ENCODE assay signal across 10 mouse cellular contexts in genomic region chr3:85115959-85116543, GRCm38 (mm10).
A peak's percentile ranks its signal among the peaks of the same experiment; 100 is the strongest.
DNase-seq lines count a peak whose midpoint lies in the region; ATAC-seq and TF ChIP-seq lines count a peak whose summit lies in the region.
"Had no signal": no experiment of that assay in that cellular context is flagged by ENCODE, and none has a peak within 500 bp of the region (broad histone marks: within the 10 kb centered on the region; RNA-seq: fewer than 3 reads in every experiment).

No protein-coding gene starts in this region.

- no peak for TF ChIP-seq CTCF in heart, adult 2 months (IDR thresholded peaks at IDR 0.05)

- H3K4me1 ChIP-seq in heart, adult 2 months (ENCODE audit: control insufficient read depth, insufficient read depth, low read length) = peaks cover 2% of the 10 kb centered on the region; the same call in 1 of the 2 replicates
- H3K4me1 ChIP-seq in heart, embryonic 11.5 days (ENCODE audit: control insufficient read depth, insufficient read depth, low read length) = no peaks in the 10 kb centered on the region; the same call in 1 of the 2 replicates
- H3K4me1 ChIP-seq in hindbrain, embryonic 16.5 days (ENCODE audit: control insufficient read depth, insufficient read depth, low read depth, low read length) = no peaks in the 10 kb centered on the region
- H3K4me1 ChIP-seq in neural tube, embryonic 15.5 days = no peaks in the 10 kb centered on the region
- H3K4me1 ChIP-seq in limb, embryonic 10.5 days = no peaks in the 10 kb centered on the region; the same call in 1 of the 2 replicates

- H3K27me3 ChIP-seq in heart, adult 2 months (ENCODE audit: control insufficient read depth, insufficient read depth, low read length) = no peaks in the 10 kb centered on the region
- H3K27me3 ChIP-seq in heart, embryonic 11.5 days (ENCODE audit: control insufficient read depth, insufficient read depth, low read length) = no peaks in the 10 kb centered on the region
- H3K27me3 ChIP-seq in hindbrain, embryonic 16.5 days (replicated peaks; ENCODE audit: control insufficient read depth, insufficient read depth, low read length) = no peaks in the 10 kb centered on the region
- H3K27me3 ChIP-seq in neural tube, embryonic 15.5 days (replicated peaks) = no peaks in the 10 kb centered on the region
- H3K27me3 ChIP-seq in limb, embryonic 10.5 days (ENCODE audit: low read depth, poor library complexity, severe bottlenecking) = no peaks in the 10 kb centered on the region
- H3K27me3 ChIP-seq: CH12.LX had no signal

- no peak overlapping the region for H3K9ac ChIP-seq in heart, adult 2 months (ENCODE audit: low read depth, low read length)
- no peak overlapping the region for H3K9ac ChIP-seq in heart, embryonic 11.5 days (ENCODE audit: low read depth, low read length)
- H3K9ac ChIP-seq in hindbrain, embryonic 16.5 days (ENCODE audit: low read depth, low read length) = no peak overlapping the region
- H3K9ac ChIP-seq in neural tube, embryonic 15.5 days (replicated peaks) = no peak overlapping the region
- H3K9ac ChIP-seq: liver, embryonic 14.5 days had no signal

- 16% methylated on average over 7 of the region's 7 CpGs for WGBS in heart, adult 2 months
- WGBS in heart, embryonic 11.5 days (ENCODE audit: insufficient replicate concordance) = 45% methylated on average over 7 of the region's 7 CpGs
- 45% methylated on average over 7 of the region's 7 CpGs for WGBS in hindbrain, embryonic 16.5 days
- WGBS in neural tube, embryonic 15.5 days = 53% methylated on average over 7 of the region's 7 CpGs
- WGBS in limb, embryonic 10.5 days = 70% methylated on average over 7 of the region's 7 CpGs

- no peaks in the 10 kb centered on the region for H3K36me3 ChIP-seq in heart, adult 2 months (ENCODE audit: control insufficient read depth, insufficient read depth, low read length)
- no peaks in the 10 kb centered on the region for H3K36me3 ChIP-seq in heart, embryonic 11.5 days (ENCODE audit: control insufficient read depth, insufficient read depth, low read length)
- no peaks in the 10 kb centered on the region for H3K36me3 ChIP-seq in hindbrain, embryonic 16.5 days (ENCODE audit: control insufficient read depth, insufficient read depth, low read length)
- no peaks in the 10 kb centered on the region for H3K36me3 ChIP-seq in neural tube, embryonic 15.5 days
- no peaks in the 10 kb centered on the region for H3K36me3 ChIP-seq in limb, embryonic 10.5 days

- no peaks in the 10 kb centered on the region for H3K79me2 ChIP-seq in heart, adult 2 months (replicated peaks; ENCODE audit: control insufficient read depth, insufficient read depth, low read length)

- DNase-seq in heart, adult 2 months = peak; percentile 26 to 54
- peak; percentile 38 for DNase-seq in right cerebral cortex, adult 18-20 months
- DNase-seq in right cerebral cortex, postnatal 25 days = no peak
- DNase-seq in limb, embryonic 10.5 days (ENCODE audit: low spot score) = no peak
- DNase-seq in urinary bladder, postnatal 25 days (ENCODE audit: low spot score) = no peak

- ATAC-seq in heart, embryonic 11.5 days (replicated peaks; ENCODE audit: insufficient number of reproducible peaks, low FRiP score, low TSS enrichment) = no peak
- peak; percentile 96 for ATAC-seq in hindbrain, embryonic 16.5 days
- ATAC-seq in neural tube, embryonic 15.5 days (ENCODE audit: low FRiP score) = peak; percentile 88

- peak overlapping the region; percentile 34 for H3K27ac ChIP-seq in heart, adult 2 months
- no peak overlapping the region for H3K27ac ChIP-seq in heart, embryonic 11.5 days (ENCODE audit: low read depth, low read length)
- no peak overlapping the region for H3K27ac ChIP-seq in hindbrain, embryonic 16.5 days (ENCODE audit: low read depth, low read length)
- no peak overlapping the region for H3K27ac ChIP-seq in neural tube, embryonic 15.5 days (replicated peaks)
- no peak overlapping the region for H3K27ac ChIP-seq in limb, embryonic 10.5 days
- H3K27ac ChIP-seq: liver, embryonic 14.5 days had no signal

- H3K9me3 ChIP-seq in heart, embryonic 11.5 days (replicated peaks; ENCODE audit: control insufficient read depth, low read length) = no peaks in the 10 kb centered on the region
- no peaks in the 10 kb centered on the region for H3K9me3 ChIP-seq in hindbrain, embryonic 16.5 days (ENCODE audit: control insufficient read depth, low read length)
- H3K9me3 ChIP-seq in neural tube, embryonic 15.5 days (replicated peaks) = no peaks in the 10 kb centered on the region
- H3K9me3 ChIP-seq in limb, embryonic 10.5 days (replicated peaks) = no peaks in the 10 kb centered on the region

- no peak for TF ChIP-seq POLR2A in heart, adult 2 months (IDR thresholded peaks at IDR 0.05; ENCODE audit: insufficient read depth, low read depth, low read length)

- H3K4me3 ChIP-seq in heart, adult 2 months = no peak overlapping the region
- no peak overlapping the region for H3K4me3 ChIP-seq in heart, embryonic 11.5 days (ENCODE audit: low read depth, low read length)
- H3K4me3 ChIP-seq in hindbrain, embryonic 16.5 days (ENCODE audit: low read length) = no peak overlapping the region
- no peak overlapping the region for H3K4me3 ChIP-seq in neural tube, embryonic 15.5 days (replicated peaks)
- no peak overlapping the region for H3K4me3 ChIP-seq in limb, embryonic 10.5 days

- no peak overlapping the region for H3K4me2 ChIP-seq in heart, embryonic 11.5 days
- H3K4me2 ChIP-seq in hindbrain, embryonic 16.5 days (ENCODE audit: low read length) = no peak overlapping the region
- no peak overlapping the region for H3K4me2 ChIP-seq in neural tube, embryonic 15.5 days

- TF ChIP-seq EP300 in heart, adult 2 months (IDR thresholded peaks at IDR 0.05; ENCODE audit: insufficient read depth, low read depth, low read length) = no peak

- intact Hi-C loops in heart, adult 2 months (cut with DNase I) = loop anchor here (10.0 kb wide), 1 partner anchor 399 kb away; no protein-coding TSS in a partner anchor

Comparison
In these comparisons a context has a peak if more than half of its experiments do, and no peak if none do; other contexts are left out.
1. DNase-seq: peak in heart, adult 2 months (2 of 2) and right cerebral cortex, adult 18-20 months (single experiment); none in right cerebral cortex, postnatal 25 days (single experiment), limb, embryonic 10.5 days (single experiment) and urinary bladder, postnatal 25 days (single experiment).